Mouse (Mus musculus) testis, postnatal 10 days (tissue): ENCODE results near the gene Tmem136.
"Not testable (repeated sequence)": the region's sequence is repeated elsewhere in the genome, so short reads cannot be mapped to it uniquely, and the experiment has no call there.

ENCODE experiments used
- DNase-seq: peaks from one replicate; pipeline ENCODE4 v3.0.0; 2021; ENCODE audit warnings: low spot score

The Tmem136 gene

GRCm38 (mm10) chr9:43116134-43116996 is at the start of gene Tmem136:
Gene Tmem136 (minus strand): TSS chr9:43116570.
- DNase-seq = peak; percentile 65

- DNase-seq = no peak
Observed at GRCm38 (mm10) chr9:43155960-43156359, 39.6 kb upstream of the Tmem136 start.

- no peak for DNase-seq
Observed at GRCm38 (mm10) chr9:43151779-43152178, 35.4 kb upstream of the Tmem136 start.

GRCm38 (mm10) chr9:43150957-43151356 is 34.6 kb upstream of the Tmem136 start:
- DNase-seq = no peak

GRCm38 (mm10) chr9:43150075-43150474 is 33.7 kb upstream of the Tmem136 start:
- DNase-seq = peak; percentile 69

- DNase-seq = no peak
Observed at GRCm38 (mm10) chr9:43149498-43149897, 33.1 kb upstream of the Tmem136 start.

GRCm38 (mm10) chr9:43145196-43145595 is 28.8 kb upstream of the Tmem136 start:
- no peak for DNase-seq

GRCm38 (mm10) chr9:43144206-43144810 is 27.9 kb upstream of the Tmem136 start:
- DNase-seq = no peak

GRCm38 (mm10) chr9:43141839-43142238 is 25.5 kb upstream of the Tmem136 start:
- peak; percentile 81 for DNase-seq

- no peak for DNase-seq
Observed at GRCm38 (mm10) chr9:43133525-43133924, 17.2 kb upstream of the Tmem136 start.

GRCm38 (mm10) chr9:43132380-43132779 is 16.0 kb upstream of the Tmem136 start:
- DNase-seq = no peak

- no peak for DNase-seq
Observed at GRCm38 (mm10) chr9:43131940-43132339, 15.6 kb upstream of the Tmem136 start.

- DNase-seq = no peak
Observed at GRCm38 (mm10) chr9:43130684-43131083, 14.3 kb upstream of the Tmem136 start.

GRCm38 (mm10) chr9:43127101-43127787 is 10.9 kb upstream of the Tmem136 start:
- DNase-seq = peak; percentile 51

- DNase-seq = peak; percentile 53
Observed at GRCm38 (mm10) chr9:43122379-43122778, 6.0 kb upstream of the Tmem136 start.

GRCm38 (mm10) chr9:43121948-43122347 is 5.6 kb upstream of the Tmem136 start:
- DNase-seq = not testable (repeated sequence)

GRCm38 (mm10) chr9:43116997-43117336 is 597 bp upstream of the Tmem136 start:
- no peak for DNase-seq

GRCm38 (mm10) chr9:43115431-43116133 is 788 bp downstream of the Tmem136 start:
- no peak for DNase-seq

GRCm38 (mm10) chr9:43114833-43115232 is 1.5 kb downstream of the Tmem136 start:
- no peak for DNase-seq

GRCm38 (mm10) chr9:43110286-43110980 is 5.9 kb downstream of the Tmem136 start:
- no peak for DNase-seq

GRCm38 (mm10) chr9:43109125-43109524 is 7.2 kb downstream of the Tmem136 start:
- no peak for DNase-seq

- DNase-seq = no peak
Observed at GRCm38 (mm10) chr9:43108721-43109120, 7.6 kb downstream of the Tmem136 start.
